Mouse (Mus musculus): ENCODE results near the gene Moap1. TPM values are rescaled to one million over a fixed set of nuclear protein-coding genes. Genes with fewer than 3 reads are reported as not detected.

The Moap1 gene
- 2.3 and 2.4 TPM in 2 replicates for polyA plus RNA-seq (2012; rRNA removed)

GRCm38 (mm10) chr12:102743589-102744574 is at the start of gene Moap1, which contains the start of gene Tmem251:
Gene Moap1, minus strand, starts transcription at chr12:102743661.
Gene Tmem251, plus strand, starts transcription at chr12:102743762.

GRCm38 (mm10) chr12:102758403-102758756 is 14.9 kb upstream of the Moap1 start, which contains the start of gene Gm20604:
Gene Gm20604, minus strand, starts transcription at chr12:102758672.

GRCm38 (mm10) chr12:102757689-102758402 is 14.4 kb upstream of the Moap1 start, which contains the start of the genes Gm28051, Gon7 and Ubr7:
Gene Gm28051, minus strand, starts transcription at chr12:102757765.
Gene Gon7, minus strand, starts transcription at chr12:102757803.
Gene Ubr7, plus strand, starts transcription at chr12:102757967.

GRCm38 (mm10) chr12:102704457-102705198 is 38.8 kb downstream of the Moap1 start, which contains the start of gene Itpk1:
Gene Itpk1, minus strand, starts transcription at chr12:102704930.

Other genes with a start within 250 kb of the Moap1 start
- 1.2 TPM in 2 replicates for gene Chga, start 188.7 kb downstream of the Moap1 start, polyA plus RNA-seq (2012; rRNA removed)
- gene Itpk1, start 38.7 kb downstream of the Moap1 start, polyA plus RNA-seq (2012; rRNA removed), result 2.1 and 2.2 TPM in 2 replicates
- 2.2 and 2.6 TPM in 2 replicates for gene Tmem251, start 101 bp upstream of the Moap1 start, polyA plus RNA-seq (2012; rRNA removed)
- gene Gm28051, start 14.1 kb upstream of the Moap1 start, polyA plus RNA-seq (2012; rRNA removed), result not detected in 2 replicates
- 8.8 and 10.1 TPM in 2 replicates for gene Gon7, start 14.1 kb upstream of the Moap1 start, polyA plus RNA-seq (2012; rRNA removed)
- gene Ubr7, start 14.3 kb upstream of the Moap1 start, polyA plus RNA-seq (2012; rRNA removed), result 15.9 and 19.3 TPM in 2 replicates
- 6.1 and 6.7 TPM in 2 replicates for gene Gm20604, start 15.0 kb upstream of the Moap1 start, polyA plus RNA-seq (2012; rRNA removed)
- 4.1 and 4.8 TPM in 2 replicates for gene Btbd7, start 134.8 kb upstream of the Moap1 start, polyA plus RNA-seq (2012; rRNA removed)
- gene Cox8c, start 155.7 kb upstream of the Moap1 start, polyA plus RNA-seq (2012; rRNA removed), result not detected in 2 replicates
- gene Unc79, start 205.2 kb upstream of the Moap1 start, polyA plus RNA-seq (2012; rRNA removed), result 0.05 and 0.06 TPM in 2 replicates